Mouse (Mus musculus) left cerebral cortex, adult 2 months (tissue): ENCODE results near the gene Tent4b. TPM values are rescaled to one million over a fixed set of nuclear protein-coding genes. Genes with fewer than 3 reads are reported as not detected.
A peak's percentile ranks its signal among the peaks of the same experiment; 100 is the strongest.

Experiments
- DNase-seq, 2 experiments: peaks; one replicate each; pipeline ENCODE4 v3.0.0; 2021 to 2022; ENCODE audit warnings: low spot score in 2 of 2, mixed read lengths in 1 of 2; ENCODE audit errors: extremely low spot score in 1 of 2
- H3K27ac ChIP-seq: fragments of 200-600 bp; 2 replicates; pipeline ENCODE4 v1.8.1; 2022
- H3K4me3 ChIP-seq: fragments of 200-600 bp; 2 replicates; pipeline ENCODE4 v1.8.1; 2022
- CTCF ChIP-seq: fragments of 200-600 bp; IDR thresholded peaks from 2 replicates; pipeline ENCODE4 v1.8.1; 2022; ENCODE audit warnings: antibody characterized with exemption, mild to moderate bottlenecking, moderate library complexity
- intact Hi-C: fragments of 180-260 bp; cut with DNase I; formaldehyde crosslinking; loops from one replicate; pipeline ENCODE4 v1.15.1; 2025
- total RNA-seq, 2 experiments: library from RNA; stranded (reverse); gene quantifications; 2 replicates each; pipeline ENCODE4 v1.2.3; 2021

The Tent4b gene
- total RNA-seq, 2 experiments from 2014 or later, result 38.6 to 39.8 TPM

GRCm38 (mm10) chr8:88283243-88284115, 84.5 kb downstream of the Tent4b start:
- DNase-seq, result no peak
- intact Hi-C loops, result no loop called here
- TF ChIP-seq CTCF, result no peak
- no peak overlapping the region for H3K27ac ChIP-seq
- no peak overlapping the region for H3K4me3 ChIP-seq

DNA sequence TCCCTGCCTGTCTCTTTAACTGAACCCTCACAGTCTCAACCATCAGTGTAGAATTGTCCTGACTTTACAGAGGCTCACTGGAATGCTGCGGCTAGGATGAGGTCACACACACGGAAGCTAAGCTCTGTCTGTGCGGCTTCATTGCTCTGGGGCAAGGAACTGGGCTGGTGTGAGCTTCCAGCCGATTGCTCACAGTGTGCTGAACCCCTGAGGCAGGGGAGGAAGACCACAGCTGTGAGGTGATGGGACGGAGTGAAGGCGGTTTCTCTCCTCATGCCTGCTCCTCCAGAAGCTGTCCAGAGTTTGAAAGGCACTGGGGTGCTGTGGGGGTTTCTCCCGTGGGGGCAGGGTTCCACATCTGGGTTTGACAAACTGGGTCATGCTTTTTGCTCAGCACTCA, 85.7 kb downstream of the Tent4b start:
- Histone ChIP-seq H3K27ac (no peak overlapping the region), H3K4me3 (no peak overlapping the region)
- no peak for TF ChIP-seq CTCF
- DNase-seq, result no peak
- intact Hi-C loops, result no loop called here

DNA sequence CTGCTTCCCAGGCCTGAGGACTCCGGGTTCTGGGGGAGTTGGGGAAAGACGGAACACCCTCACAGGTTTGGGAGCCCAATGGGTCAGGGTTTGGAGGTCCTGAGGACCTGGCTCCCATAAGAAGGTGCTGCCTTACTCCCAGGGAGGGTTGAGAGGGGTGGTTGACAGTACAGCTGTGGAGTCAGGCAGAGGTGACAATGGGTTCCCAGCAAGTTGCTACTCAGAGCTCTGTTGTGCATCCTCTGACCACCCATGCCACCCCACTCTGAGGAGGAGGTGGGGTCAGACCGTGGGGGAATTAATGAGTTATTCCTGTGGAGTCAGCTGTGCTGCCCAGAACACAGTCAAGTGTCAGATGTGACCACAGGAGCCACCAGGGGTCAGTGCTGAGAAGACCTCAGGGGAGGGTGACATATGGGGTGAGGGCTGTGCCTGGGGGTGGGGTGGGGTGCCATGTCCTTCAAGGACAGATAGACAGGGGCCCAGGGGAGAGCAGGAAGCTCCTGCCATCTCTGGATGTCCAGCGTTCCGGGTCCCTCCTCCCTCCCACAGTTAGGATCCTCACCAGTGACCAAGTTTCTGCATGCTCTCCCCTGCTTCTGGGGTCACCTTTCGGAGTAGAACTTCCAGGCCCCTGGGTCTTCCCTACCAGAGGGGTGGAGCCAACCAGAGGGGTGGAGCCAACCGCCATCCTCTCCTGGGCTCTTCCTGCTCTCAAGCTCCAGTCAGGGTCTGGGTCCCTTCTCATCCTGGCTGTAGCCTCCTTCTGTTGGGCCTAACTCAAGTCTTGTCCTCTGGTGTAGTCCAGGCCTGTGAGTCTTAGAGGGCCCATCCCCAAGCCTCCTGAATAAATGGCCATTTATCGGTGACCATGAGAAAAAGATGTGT, 86.7 kb downstream of the Tent4b start:
- DNase-seq, result no peak
- peak; percentile 6; the same call in 1 of the 2 replicates for TF ChIP-seq CTCF
- H3K27ac ChIP-seq, result no peak overlapping the region

GRCm38 (mm10) chr8:88286421-88286960, 87.5 kb downstream of the Tent4b start:
- H3K4me3 ChIP-seq, result no peak overlapping the region
- DNase-seq, result no peak
- intact Hi-C loops, result no loop called here
- no peak for TF ChIP-seq CTCF
- H3K27ac ChIP-seq, result no peak overlapping the region

More for the DNA sequence above, 86.7 kb downstream of the Tent4b start:
- no peak overlapping the region for H3K4me3 ChIP-seq
- intact Hi-C loops, result no loop called here

GRCm38 (mm10) chr8:88288622-88289242, 89.7 kb downstream of the Tent4b start:
- intact Hi-C loops, result no loop called here
- DNase-seq, result no peak
- no peak overlapping the region for H3K27ac ChIP-seq
- H3K4me3 ChIP-seq, result no peak overlapping the region
- TF ChIP-seq CTCF, result no peak

DNA sequence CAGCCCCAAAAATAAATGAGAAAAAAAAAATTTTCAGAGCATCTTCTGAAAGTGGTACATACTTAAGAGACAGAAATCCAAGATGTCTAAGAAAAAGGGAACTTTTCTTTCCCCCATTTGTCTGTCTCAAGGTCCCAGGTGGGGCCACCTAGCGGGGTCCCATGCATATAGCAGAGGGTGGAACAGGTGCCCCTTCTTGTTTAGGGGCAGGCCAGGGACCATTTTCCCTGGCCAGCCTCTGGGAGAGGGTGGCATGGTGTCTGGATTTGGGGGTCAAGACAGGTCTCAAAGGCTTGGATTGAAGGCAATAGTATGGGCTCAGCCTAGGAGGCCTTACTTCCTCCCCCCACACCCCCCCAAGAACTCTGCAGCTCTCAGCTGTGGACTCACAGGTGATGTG, 90.9 kb downstream of the Tent4b start:
- H3K4me3 ChIP-seq, result no peak overlapping the region
- no peak overlapping the region for H3K27ac ChIP-seq
- TF ChIP-seq CTCF, result no peak
- intact Hi-C loops, result no loop called here
- DNase-seq, result no peak

GRCm38 (mm10) chr8:88290326-88291304, 91.6 kb downstream of the Tent4b start:
- Histone ChIP-seq H3K4me3 (no peak overlapping the region), H3K27ac (no peak overlapping the region)
- TF ChIP-seq CTCF, result no peak
- intact Hi-C loops, result no loop called here
- DNase-seq, result no peak

- TF ChIP-seq CTCF, result no peak
- H3K27ac ChIP-seq, result no peak overlapping the region
- intact Hi-C loops, result no loop called here
- no peak for DNase-seq
- H3K4me3 ChIP-seq, result no peak overlapping the region
Measured at GRCm38 (mm10) chr8:88291305-88291690, 92.3 kb downstream of the Tent4b start.

DNA sequence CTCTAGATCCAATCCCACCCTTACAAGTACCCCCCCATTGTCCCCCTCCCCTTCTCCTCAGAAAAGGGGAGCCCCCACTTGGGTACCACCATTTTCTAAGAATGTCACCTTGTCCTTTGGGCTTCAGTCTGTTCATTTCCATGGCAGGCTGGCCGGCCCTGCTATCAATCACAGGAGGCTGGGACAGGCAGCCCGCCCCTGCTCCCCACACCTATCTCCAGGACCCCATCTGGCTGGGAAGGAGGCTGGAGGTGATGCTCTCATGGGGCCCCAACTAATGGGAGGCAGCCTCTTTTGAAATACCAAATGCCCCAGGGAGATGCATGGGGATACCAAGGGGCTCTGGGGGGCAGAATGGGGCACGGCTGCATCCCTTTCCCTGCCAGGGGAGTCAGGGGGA, 93.9 kb downstream of the Tent4b start:
- Histone ChIP-seq H3K27ac (no peak overlapping the region), H3K4me3 (no peak overlapping the region)
- DNase-seq, result no peak
- intact Hi-C loops, result no loop called here
- no peak for TF ChIP-seq CTCF

GRCm38 (mm10) chr8:88293590-88294356, 94.8 kb downstream of the Tent4b start:
- intact Hi-C loops, result no loop called here
- no peak for DNase-seq
- no peak overlapping the region for H3K4me3 ChIP-seq
- no peak for TF ChIP-seq CTCF
- H3K27ac ChIP-seq, result no peak overlapping the region
